Mouse (Mus musculus) right cerebral cortex, postnatal 36 days (tissue): ENCODE measurements at regions not wholly inside any gene's neighbourhood (a gene's known extent, or its start where the extent isn't known, plus 50 kb on each side); places are given as distances from the start of the nearest gene placed in this dataset.
A peak's percentile ranks its signal among the peaks of the same experiment; 100 is the strongest.

Experiments
- DNase-seq, 2 experiments: peaks; one replicate each; pipeline ENCODE4 v3.0.0; 2022; ENCODE audit warnings: low spot score in 2 of 2, mixed read lengths in 1 of 2

DNA sequence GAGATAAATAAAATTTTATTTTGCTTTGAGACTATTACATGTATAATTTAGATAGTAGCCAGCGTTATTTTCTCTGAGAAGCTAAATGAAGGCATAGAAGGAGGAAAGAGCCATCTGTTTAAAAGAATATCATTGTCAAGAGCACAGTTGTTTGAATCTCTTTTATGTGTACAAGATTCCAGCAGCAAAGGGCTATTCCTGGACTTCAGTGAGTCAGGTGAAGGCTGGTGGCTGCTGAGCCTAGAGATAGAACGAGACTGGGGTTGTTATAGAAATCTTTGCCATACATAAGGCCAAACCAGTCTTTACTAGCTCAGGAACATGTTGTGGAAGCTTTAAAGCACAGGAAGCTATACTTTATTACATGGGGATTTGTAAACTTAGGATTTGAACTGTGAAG lies 261.6 kb downstream of the Adcyap1 start:
- no peak for DNase-seq

DNA sequence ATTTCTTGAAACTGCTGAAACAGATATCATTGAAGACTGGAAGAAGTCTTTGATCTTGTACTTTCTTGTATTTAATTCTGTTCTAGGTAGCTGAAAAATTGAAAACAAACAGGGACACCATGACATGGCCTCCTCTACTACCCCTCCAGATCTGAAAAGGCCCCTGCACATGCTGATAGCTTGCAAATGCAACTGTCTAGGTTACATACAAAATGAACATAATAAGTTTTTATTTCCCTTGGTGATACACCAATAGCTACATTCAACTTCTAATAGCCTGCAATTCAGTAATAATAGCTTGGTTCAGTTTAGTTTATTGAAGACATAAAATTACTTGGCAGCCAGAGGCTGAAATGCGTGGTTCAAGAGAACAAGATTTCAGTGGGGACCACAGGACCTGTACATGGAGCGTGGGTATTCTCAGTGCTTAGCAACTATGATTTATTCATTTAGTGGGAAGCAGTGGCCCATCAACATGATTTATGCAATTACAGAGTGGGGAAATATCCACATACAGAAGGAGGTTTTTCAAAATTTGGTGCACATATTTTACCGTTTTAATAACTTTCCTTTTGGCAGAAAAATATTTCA lies 264.9 kb downstream of the Adcyap1 start:
- DNase-seq: no peak

DNA sequence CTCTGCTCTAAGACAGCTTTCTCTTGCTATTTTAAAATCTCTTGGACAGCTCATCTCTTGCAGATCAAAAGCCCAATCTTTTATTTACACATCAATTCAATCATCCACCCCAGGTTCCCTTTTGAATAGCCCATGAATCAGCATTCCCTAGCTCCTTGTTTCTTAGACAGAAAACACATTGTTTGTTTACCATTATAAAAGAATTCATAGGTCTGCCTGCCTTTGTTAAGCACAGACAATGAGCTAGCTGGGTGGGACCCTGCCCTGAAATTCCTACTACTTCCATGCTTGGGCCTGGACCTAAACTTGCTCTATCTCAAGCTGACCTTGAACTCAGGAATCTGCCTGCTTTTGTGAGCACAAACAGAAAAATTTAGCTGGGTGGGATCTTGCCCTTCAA lies 283.6 kb downstream of the Adcyap1 start:
- no peak for DNase-seq

DNA sequence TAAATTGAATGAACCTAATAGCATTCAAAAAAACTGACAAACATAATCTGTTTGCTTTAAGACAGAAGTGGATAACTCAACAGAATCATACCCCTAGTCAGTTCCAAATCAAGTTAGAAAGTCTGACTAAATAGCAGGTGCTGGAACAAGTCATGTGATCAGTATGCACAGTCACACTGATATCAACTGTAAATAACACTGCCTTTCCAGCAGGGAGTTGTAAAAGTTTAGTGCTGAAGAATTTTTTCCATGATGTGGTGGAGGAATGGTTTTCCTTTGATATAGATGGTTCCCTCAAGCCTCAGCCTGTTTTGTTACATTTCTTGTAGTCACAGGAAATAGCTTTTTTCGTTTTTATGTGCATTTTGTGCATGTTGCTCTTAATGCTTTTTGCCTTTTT lies 285.7 kb downstream of the Adcyap1 start:
- DNase-seq: no peak

DNA sequence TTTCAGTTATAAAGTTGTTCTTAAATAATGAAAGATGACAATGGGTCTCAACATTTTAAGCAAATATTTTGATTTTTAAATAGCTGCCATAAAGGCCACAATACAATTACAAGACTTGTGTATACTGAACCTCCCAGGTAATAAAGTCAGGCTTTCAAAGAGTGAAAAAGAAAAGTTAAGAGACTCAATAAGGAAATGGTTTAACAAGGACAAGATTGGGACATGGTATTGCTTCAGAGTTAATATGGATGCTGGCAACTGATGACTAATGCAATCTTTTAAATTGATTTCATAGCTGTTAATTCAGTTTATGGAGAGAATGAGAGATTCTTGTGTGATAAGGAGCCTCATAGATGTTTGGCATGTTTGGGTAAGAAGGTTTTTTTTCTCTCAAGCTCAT lies 287.6 kb downstream of the Adcyap1 start:
- no peak for DNase-seq

DNA sequence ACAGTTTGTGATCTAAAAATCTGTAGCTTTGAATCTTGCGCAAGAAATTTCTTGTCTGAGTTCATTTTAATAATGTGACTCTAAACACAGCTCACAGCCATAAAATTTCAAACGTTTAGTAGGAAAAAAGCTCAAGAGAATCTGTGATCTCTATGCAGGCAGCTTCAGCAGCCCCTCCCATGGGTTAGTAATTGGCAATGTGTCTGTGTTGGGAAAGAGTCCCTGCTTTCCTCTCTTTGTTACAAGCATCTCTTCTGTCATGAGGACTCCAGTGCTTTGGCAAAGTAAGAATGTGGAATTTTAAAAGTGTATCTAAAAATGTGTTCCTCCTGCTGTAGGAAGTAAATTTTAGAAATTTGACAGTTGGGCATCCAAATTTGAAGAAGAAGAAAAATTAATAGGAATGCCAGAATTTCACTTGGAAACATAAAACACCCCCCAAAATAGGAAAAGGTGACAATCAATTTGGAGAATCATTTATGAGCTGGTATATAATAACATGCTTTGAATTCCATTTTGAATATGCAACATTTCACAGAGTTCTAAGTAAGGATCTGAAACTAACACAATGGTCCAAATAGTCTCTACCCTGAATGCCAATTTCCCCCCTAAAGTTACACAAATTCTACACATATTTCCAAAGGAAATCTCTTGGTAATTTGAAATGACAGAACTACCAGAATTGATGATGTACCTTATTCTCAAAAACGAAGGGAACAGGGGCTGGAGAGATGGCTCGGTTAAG lies 291.3 kb downstream of the Adcyap1 start:
- DNase-seq: no peak

DNA sequence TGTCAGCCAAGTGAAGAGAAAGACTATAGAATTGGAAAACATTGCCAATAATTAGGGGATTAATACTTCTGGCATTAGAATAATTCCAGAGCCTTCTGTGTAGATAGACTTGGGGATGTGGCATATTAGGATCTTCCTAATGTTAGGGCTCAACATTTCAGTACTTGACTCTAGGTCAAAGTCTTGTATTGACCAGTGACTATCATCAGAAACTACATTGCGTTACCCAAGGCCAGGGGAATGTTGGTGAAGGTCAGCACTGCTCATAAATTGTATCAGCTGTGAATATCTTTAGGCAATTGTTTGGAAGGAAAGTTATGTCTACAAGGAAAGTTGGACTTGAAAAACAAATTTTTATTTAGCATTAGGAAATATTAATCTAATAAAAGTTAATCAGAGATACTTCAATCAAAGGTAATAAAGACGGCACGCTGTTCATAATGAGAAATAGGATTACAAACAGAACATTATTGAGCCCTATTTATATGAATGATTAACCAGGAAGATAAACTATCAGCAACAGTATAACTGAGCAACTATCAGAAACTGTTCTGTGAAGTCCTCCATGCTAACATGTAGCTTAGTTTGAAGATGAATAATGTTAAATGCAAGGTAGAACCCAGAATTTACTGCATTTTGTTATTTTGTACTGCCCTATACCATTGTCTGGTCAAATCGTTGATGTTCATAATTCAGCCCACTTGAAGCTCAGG lies 310.2 kb downstream of the Adcyap1 start:
- DNase-seq: no peak

DNA sequence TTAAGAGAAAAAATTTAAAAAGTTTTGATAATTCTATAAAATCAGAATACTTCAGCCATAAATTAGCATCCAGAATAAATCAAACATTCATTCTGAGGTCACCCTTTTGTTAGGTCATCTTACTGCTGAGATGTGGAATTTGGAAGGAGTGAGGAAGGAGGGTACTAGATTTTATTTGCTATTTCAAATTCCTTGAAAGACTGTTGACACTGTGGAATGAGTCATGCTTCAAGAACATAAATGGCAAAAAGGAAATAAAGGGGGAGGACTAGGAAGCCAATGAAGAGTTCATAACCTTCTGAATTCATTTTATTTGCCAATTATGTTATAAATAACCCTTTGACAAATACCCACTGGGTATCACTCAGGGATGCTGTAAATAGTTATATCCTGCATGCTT lies 324.6 kb downstream of the Adcyap1 start:
- DNase-seq: no peak

DNA sequence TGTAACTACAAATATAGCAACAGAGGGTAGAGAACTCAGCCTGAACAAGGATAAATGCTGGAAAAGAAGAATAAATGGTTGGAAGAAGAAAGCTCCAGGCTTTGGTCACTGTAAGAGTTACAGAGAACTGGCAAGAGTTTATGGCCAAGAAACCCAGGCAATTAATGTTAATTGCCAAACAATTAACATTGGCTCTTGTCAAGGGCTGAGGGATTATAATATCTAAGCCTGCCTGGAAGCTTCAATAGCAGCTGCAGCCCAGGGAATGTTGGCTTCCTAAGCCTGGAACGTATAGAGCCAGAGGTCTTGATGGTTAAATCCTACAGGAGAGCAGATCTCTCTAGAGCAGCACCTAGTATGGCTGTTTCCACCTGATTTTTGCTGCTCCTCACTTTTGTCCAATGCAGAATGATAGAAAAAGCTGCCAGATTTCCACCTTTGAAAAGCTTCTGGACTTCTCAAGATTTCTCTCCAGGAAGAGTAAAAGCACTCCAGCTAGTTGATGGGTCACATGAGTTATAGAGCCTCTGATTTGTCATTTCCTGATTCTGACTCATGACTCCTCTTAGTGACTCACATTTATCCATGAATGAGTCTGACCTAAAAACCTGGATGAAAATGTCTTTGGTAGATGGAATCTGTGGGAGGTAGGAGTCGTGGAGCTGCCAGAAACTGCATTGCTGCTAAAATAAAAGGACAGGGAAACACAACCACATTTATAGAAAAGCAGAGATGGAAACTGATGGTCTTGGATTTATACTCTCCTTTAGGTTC lies 327.2 kb downstream of the Adcyap1 start:
- DNase-seq: no peak

DNA sequence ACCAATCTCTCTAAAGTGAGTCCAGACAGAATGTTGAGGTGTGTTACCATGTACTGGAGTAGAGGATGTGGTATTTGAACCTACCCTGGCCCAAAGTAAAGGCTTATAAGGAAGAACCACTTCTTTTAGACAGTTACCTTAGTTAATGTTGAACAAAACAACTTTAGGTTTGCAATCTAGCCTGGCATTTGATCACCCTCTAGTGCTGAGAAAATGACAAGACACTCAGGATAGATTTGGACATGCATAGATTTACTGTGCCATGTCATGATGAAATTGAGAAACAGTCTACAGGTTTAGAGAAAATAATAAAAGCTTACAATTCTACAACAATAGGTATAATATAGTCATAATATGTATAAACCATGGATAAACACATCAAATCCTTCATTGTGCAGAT lies 333.7 kb downstream of the Adcyap1 start:
- DNase-seq: no peak

DNA sequence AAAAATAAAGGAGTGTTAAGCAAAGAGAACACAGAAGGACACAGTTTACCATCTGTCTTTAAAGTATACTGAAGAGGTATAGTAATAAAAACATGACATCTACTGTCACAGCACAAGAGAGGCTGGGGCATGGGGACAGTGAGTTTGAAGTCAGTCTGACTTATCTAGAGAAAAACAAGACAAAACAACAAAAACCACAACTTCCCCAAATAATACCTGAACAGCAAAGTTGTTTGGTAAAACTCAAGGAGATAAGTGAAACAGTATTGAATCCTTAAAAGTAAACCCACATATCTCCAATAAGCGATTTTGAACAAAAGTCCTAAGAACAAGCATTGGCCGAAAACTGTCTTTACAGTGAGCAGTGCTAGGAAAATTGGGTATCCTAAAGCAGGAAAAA lies 336.1 kb downstream of the Adcyap1 start:
- DNase-seq: no peak

DNA sequence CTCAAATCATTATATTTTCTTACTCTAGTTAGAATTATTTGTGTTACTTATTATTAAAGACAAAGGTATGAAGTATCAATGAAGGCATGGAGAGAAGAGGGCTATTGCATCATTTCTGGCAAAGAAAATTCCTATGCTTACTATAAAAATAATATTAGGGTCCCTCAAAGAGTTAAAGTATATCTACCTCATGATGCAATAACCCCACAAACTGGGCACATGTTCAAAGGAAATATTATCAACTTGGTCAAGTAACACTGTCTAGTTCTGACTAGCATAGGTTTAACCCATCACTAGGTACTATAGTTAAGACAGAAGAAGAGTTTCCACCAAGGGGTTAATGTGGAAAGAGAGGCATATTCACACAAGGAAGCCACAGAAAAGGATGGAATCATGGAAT lies 336.9 kb downstream of the Adcyap1 start:
- DNase-seq: no peak

DNA sequence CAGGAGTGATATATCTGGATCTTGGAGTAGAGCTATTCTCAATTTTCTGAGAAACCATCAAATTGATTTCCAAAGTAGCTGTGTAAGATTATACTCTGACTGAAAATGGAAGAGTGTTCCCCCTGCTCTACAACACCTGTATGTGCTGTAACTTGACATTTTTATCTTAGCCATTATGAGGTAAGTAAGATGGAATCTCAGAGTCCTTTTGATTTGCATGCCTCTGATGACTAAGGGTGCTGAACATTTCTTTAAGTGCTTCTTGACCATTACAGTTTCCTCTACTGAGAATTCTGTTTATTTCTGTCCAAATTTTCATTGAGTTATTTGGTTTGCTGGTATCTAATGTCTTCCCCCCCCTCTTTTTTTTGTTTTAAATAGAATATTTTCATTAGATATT lies 343.0 kb downstream of the Adcyap1 start:
- no peak for DNase-seq

DNA sequence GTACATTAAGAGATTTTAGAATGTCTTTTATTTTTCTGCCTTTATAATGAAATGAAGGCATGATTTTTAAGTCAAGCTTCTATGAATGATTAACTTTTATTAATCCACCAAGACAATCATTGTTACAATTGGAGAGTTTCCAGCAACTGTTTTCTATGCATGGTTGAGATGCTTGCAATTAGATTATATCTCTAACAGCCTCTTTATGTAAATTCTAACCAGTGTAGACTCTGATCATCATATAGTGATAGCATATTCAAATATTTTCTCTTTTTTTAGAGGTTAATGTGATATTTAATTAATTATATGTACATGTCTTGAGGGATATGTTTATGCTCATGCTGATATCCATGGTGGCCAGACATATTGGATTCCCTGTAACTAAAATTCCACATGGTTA lies 351.5 kb downstream of the Adcyap1 start:
- DNase-seq: no peak

DNA sequence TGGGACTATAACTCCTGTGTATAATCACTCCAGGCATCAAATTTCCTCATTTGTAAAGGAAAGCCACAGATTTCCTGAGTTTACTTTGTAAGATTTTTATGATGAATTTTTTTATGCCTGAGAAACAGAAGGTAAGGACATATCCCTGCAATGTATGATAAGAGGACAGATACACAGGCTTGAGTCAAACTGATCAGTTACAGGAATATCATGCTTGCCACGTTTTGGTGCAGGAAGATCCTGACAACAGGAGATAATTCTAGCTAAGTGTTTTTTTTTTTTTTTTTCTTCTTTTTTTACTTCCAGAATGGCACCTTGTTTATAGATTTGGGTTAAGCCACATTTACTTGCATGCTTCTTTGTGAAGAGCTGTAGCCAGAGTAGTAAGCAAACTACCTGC lies 357.1 kb downstream of the Adcyap1 start:
- no peak for DNase-seq

DNA sequence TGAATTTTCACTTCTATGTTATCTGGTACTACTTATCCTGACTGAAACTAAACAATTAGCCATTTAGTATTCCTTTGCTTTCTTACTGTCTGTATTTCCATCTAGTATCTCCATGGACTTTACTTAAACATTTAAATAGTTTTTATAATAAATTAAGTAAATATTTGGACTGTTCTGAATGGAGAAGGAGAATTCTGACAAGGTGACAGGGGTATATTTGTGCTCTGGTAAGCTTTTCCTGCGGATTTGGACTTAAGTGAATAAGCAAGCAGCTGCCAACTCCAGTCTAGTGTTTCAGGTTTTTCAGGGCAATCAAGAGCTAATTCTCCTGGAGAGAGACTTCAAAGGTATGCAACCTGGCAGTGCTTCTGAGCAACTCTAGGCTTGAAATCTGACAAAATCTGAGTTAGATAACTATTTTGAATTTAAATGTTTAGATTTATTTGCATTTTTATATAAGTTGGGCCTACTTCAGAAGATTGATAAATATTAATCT lies 364.5 kb downstream of the Adcyap1 start:
- DNase-seq: no peak

DNA sequence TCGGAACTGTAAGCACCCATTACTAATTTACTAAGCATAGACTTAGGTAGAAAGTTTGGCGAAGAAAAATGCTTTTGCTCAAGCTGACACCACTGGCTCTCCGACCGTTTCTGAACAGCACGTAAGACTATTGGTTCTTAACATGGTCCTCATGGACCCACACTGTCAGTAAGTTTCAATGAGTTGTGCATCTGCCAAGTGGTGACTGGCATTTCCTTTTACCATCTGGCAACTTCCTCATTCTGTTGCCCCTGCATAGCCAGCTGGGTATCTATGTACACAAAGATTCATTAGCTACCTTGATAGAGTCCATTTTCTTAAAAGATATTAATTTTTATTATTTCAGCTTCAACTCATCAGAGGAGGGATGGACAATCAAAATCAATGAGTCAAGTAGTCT lies 381.2 kb downstream of the Adcyap1 start:
- no peak for DNase-seq

DNA sequence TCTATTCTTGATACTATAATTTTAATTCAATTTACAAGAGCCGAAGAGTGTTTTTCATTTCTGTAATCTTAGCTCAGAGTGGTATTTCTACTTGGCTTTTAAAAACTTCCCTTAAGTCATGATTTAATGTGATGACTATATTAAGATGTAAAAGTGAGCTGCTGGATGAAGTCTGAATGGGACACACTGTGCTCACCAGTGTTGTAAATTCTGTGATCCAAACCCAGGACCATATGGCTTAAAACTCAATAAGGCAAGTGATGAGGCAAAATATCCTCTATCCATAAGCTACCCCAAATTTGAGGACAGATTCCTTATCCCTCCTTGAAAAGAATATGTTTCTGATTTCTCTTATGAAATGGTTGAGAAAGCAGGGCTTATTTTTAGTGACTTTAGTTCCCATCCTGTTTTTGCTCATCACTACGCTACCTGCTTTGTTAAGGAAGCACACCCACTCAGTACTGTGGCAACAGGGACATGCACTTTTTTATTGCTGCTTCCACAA lies 399.4 kb downstream of the Adcyap1 start:
- no peak for DNase-seq

DNA sequence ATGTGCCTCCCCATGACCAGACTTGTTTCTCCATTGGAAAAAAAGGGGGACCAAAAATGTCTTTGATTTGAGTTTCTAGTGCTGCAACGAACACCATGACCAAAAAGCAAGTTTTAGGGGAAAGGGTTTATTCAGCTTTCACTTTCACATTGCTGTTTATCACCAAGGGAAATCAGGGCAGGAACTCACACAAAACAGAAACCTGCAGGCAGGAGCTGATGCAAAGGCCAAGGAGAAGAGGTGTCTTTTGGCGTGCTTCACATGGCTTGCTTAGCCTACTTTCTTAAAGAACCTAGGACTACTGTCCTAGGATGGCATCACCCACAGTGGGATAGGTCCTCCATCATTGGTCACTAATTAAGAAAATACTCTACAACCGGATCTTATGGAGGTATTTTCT lies 401.4 kb downstream of the Adcyap1 start:
- no peak for DNase-seq

DNA sequence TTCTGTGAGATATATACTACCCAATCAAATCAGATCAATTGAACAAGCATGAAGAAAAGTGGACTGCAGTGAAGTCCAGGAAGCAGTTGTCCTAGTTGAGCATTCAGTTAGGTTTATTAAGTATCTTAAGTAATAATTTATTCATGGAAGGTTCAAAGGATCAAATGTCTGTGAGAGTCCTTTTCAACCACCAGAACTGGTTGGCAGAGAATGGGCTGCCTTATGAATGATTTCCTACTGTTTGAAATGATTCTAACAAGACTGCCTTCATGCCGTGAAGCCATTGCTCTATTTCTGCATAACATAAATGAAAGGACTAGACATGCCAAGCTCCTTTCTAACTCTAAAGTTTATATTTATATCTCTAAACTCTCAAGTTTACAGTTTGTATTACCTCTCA lies 410.4 kb downstream of the Adcyap1 start:
- no peak for DNase-seq

DNA sequence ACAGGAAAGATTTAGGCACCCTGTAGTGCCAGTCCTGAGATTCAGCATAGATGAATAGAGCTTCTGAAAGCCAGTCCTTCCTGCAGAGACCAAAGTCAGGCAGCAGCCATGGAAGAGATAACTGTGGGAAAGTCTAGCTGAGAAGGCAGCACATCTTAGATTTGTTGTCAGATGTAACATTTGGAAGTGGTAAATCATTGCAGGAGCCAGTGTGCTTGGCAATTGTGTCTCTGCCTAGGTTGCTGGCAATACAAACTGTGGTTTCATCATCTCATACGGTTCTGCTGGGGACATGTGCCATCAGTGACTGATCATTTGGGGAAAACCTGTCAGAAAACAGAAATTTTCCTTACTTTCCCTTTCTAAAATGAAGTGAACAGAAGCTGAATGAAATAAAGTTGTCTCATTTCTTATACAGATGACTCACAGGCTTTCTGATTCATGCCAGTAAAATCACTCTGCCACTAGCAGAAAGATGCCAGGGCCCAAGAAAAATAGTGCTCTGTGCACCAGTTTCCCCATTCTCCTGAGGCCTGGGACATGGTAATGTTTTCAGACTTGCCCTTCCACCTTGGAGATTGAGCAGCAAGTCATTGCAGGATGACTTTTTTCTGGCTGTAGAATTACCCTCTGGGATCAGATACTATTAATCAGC lies 411.3 kb downstream of the Adcyap1 start:
- DNase-seq: peak in 1 of 2 experiments; percentile 5
